Mouse (Mus musculus): ENCODE results near the gene D17Wsu92e. TPM values are rescaled to one million over a fixed set of nuclear protein-coding genes. Genes with fewer than 3 reads are reported as not detected.

Gene D17Wsu92e
- polyA plus RNA-seq, 2 experiments: 10.7 to 24.2 TPM

- no peak for TF ChIP-seq CTCF (IDR thresholded peaks at IDR 0.05; ENCODE audit: low read depth)
- ATAC-seq (ENCODE audit: insufficient read depth) (no peak), DNase-seq (ENCODE audit: low read depth in 3 of 3, low spot score in 3 of 3) (no peak)
- Histone ChIP-seq H3K4me2 (ENCODE audit: low read depth) (no peak overlapping the region), H3K27me3 (ENCODE audit: control insufficient read depth, insufficient read depth, low read length) (no peaks in the 10 kb centered on the region), H3K9me3 (ENCODE audit: control insufficient read depth, low read length) (no peaks in the 10 kb centered on the region), H3K9ac (replicated peaks) (no peak overlapping the region), H3K4me1 (replicated peaks; ENCODE audit: control insufficient read depth in 2 of 2, insufficient read depth in 2 of 2, low read length in 1 of 2) (peaks cover 39 to 43% of the 10 kb centered on the region in 2 experiments), H3K27ac (peak overlapping the region; percentile 54; the same call in 1 of the 2 replicates), H3K4me3 (ENCODE audit: insufficient read depth in 1 of 2, low read depth in 2 of 2, low read length in 2 of 2) (no peak overlapping the region), H3K36me3 (replicated peaks; ENCODE audit: control insufficient read depth, insufficient read depth, low read depth) (peaks cover 13% of the 10 kb centered on the region)
- 56% methylated on average over 5 of the region's 5 CpGs for WGBS (ENCODE audit: insufficient replicate concordance)
Observed at GRCm38 (mm10) chr17:27781059-27781687, 39.3 kb downstream of the D17Wsu92e start.

DNA sequence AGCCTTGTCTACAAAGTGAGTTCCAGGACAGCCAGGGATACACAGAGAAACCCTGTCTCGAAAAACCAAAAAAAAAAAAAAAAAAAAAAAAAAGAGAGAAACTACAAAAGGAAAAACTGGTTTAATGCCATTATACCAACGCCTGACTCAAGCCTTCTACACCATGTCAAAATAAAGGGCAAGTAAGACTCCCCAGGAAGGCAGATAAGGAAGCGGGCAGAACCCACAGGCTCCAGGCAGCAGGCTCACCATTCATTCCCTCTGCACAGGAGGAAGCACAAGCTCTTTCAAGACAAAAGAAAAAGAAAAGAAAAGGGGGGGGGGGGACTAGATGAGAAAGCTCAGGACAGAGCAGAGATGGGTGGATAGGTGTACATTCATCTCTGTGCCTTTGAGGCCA is 40.7 kb downstream of the D17Wsu92e start:
- H3K27ac ChIP-seq: peak overlapping the region; percentile 54
- no peaks in the 10 kb centered on the region for H3K9me3 ChIP-seq (ENCODE audit: control insufficient read depth, low read length)
- peaks cover 39 to 43% of the 10 kb centered on the region in 2 experiments for H3K4me1 ChIP-seq (replicated peaks; ENCODE audit: control insufficient read depth in 2 of 2, insufficient read depth in 2 of 2, low read length in 1 of 2)
- no peak for TF ChIP-seq EP300 (IDR thresholded peaks at IDR 0.05; ENCODE audit: low read depth)
- TF ChIP-seq CTCF (IDR thresholded peaks at IDR 0.05; ENCODE audit: low read depth): no peak
- DNase-seq (ENCODE audit: low read depth in 3 of 3, low spot score in 3 of 3) (no peak), ATAC-seq (ENCODE audit: insufficient read depth) (no peak)
- H3K9ac ChIP-seq (replicated peaks): peak overlapping the region; percentile 9
- WGBS (ENCODE audit: insufficient replicate concordance): 10% methylated on average over 3 of the region's 3 CpGs
- peaks cover 2% of the 10 kb centered on the region for H3K36me3 ChIP-seq (replicated peaks; ENCODE audit: control insufficient read depth, insufficient read depth, low read depth)
- peak overlapping the region; percentile 42; the same call in 1 of the 2 replicates for H3K4me2 ChIP-seq (ENCODE audit: low read depth)
- H3K4me3 ChIP-seq (ENCODE audit: insufficient read depth in 1 of 2, low read depth in 2 of 2, low read length in 2 of 2): no peak overlapping the region
- no peaks in the 10 kb centered on the region for H3K27me3 ChIP-seq (ENCODE audit: control insufficient read depth, insufficient read depth, low read length)

- 60% methylated on average over 9 of the region's 9 CpGs for WGBS (ENCODE audit: insufficient replicate concordance)
- H3K27ac ChIP-seq: peak overlapping the region; percentile 54
- TF ChIP-seq CTCF (IDR thresholded peaks at IDR 0.05; ENCODE audit: low read depth) (no peak), EP300 (IDR thresholded peaks at IDR 0.05; ENCODE audit: low read depth) (peak; percentile 26; the same call in 1 of the 2 replicates)
- peaks cover 6% of the 10 kb centered on the region for H3K36me3 ChIP-seq (replicated peaks; ENCODE audit: control insufficient read depth, insufficient read depth, low read depth)
- peaks cover 39 to 44% of the 10 kb centered on the region in 2 experiments for H3K4me1 ChIP-seq (replicated peaks; ENCODE audit: control insufficient read depth in 2 of 2, insufficient read depth in 2 of 2, low read length in 1 of 2)
- peak overlapping the region in 1 of 2 experiments; percentile 12; a peak in 2 of 4 replicates for H3K4me3 ChIP-seq (ENCODE audit: insufficient read depth in 1 of 2, low read depth in 2 of 2, low read length in 2 of 2)
- H3K4me2 ChIP-seq (ENCODE audit: low read depth): peak overlapping the region; percentile 42
- peak overlapping the region; percentile 62 for H3K9ac ChIP-seq (replicated peaks)
- DNase-seq (ENCODE audit: low read depth in 3 of 3, low spot score in 3 of 3): peak in 1 of 3 experiments; percentile 35
- peak; percentile 84 for ATAC-seq (ENCODE audit: insufficient read depth)
- no peaks in the 10 kb centered on the region for H3K9me3 ChIP-seq (ENCODE audit: control insufficient read depth, low read length)
- H3K27me3 ChIP-seq (ENCODE audit: control insufficient read depth, insufficient read depth, low read length): no peaks in the 10 kb centered on the region
Observed at GRCm38 (mm10) chr17:27778671-27779355, 41.6 kb downstream of the D17Wsu92e start.

GRCm38 (mm10) chr17:27777823-27778222 is 42.6 kb downstream of the D17Wsu92e start:
- peak overlapping the region; percentile 10 for H3K9ac ChIP-seq (replicated peaks)
- DNase-seq (ENCODE audit: low read depth in 3 of 3, low spot score in 3 of 3): peak; percentile 65 to 66 (median 65)
- peaks cover 4% of the 10 kb centered on the region; the same call in 1 of the 2 replicates for H3K36me3 ChIP-seq (replicated peaks; ENCODE audit: control insufficient read depth, insufficient read depth, low read depth)
- H3K4me3 ChIP-seq (ENCODE audit: insufficient read depth in 1 of 2, low read depth in 2 of 2, low read length in 2 of 2): peak overlapping the region; percentile 1 to 57
- H3K9me3 ChIP-seq (ENCODE audit: control insufficient read depth, low read length): no peaks in the 10 kb centered on the region
- peak overlapping the region; percentile 42 for H3K4me2 ChIP-seq (ENCODE audit: low read depth)
- TF ChIP-seq CTCF (IDR thresholded peaks at IDR 0.05; ENCODE audit: low read depth): no peak
- TF ChIP-seq EP300 (IDR thresholded peaks at IDR 0.05; ENCODE audit: low read depth): peak; percentile 34; the same call in 1 of the 2 replicates
- no peaks in the 10 kb centered on the region for H3K27me3 ChIP-seq (ENCODE audit: control insufficient read depth, insufficient read depth, low read length)
- peak overlapping the region; percentile 54 for H3K27ac ChIP-seq
- peaks cover 39 to 45% of the 10 kb centered on the region in 2 experiments for H3K4me1 ChIP-seq (replicated peaks; ENCODE audit: control insufficient read depth in 2 of 2, insufficient read depth in 2 of 2, low read length in 1 of 2)
- peak; percentile 80 for ATAC-seq (ENCODE audit: insufficient read depth)
- WGBS (ENCODE audit: insufficient replicate concordance): 16% methylated on average over 6 of the region's 6 CpGs

GRCm38 (mm10) chr17:27774198-27774597 is 46.2 kb downstream of the D17Wsu92e start:
- WGBS (ENCODE audit: insufficient replicate concordance): 88% methylated on average over 3 of the region's 3 CpGs
- Histone ChIP-seq H3K27me3 (ENCODE audit: control insufficient read depth, insufficient read depth, low read length) (no peaks in the 10 kb centered on the region), H3K36me3 (replicated peaks; ENCODE audit: control insufficient read depth, insufficient read depth, low read depth) (peaks cover 7% of the 10 kb centered on the region; the same call in 1 of the 2 replicates), H3K27ac (no peak overlapping the region), H3K9ac (replicated peaks) (no peak overlapping the region), H3K9me3 (ENCODE audit: control insufficient read depth, low read length) (no peaks in the 10 kb centered on the region), H3K4me1 (replicated peaks; ENCODE audit: control insufficient read depth in 2 of 2, insufficient read depth in 2 of 2, low read length in 1 of 2) (peaks cover 27 to 31% of the 10 kb centered on the region in 2 experiments), H3K4me2 (ENCODE audit: low read depth) (no peak overlapping the region), H3K4me3 (ENCODE audit: insufficient read depth in 1 of 2, low read depth in 2 of 2, low read length in 2 of 2) (no peak overlapping the region)
- DNase-seq (ENCODE audit: low read depth in 3 of 3, low spot score in 3 of 3) (no peak), ATAC-seq (ENCODE audit: insufficient read depth) (no peak)
- TF ChIP-seq CTCF (IDR thresholded peaks at IDR 0.05; ENCODE audit: low read depth) (no peak), EP300 (IDR thresholded peaks at IDR 0.05; ENCODE audit: low read depth) (no peak)

Measured in liver, embryonic 14.5 days (tissue).